Mouse (Mus musculus) neural tube, embryonic 11.5 days (tissue): ENCODE results near the gene Mfsd4b5. TPM values are rescaled to one million over a fixed set of nuclear protein-coding genes. Genes with fewer than 3 reads are reported as not detected.
"Not testable (repeated sequence)": the region's sequence is repeated elsewhere in the genome, so short reads cannot be mapped to it uniquely, and the experiment has no call there.

ENCODE experiments used
- ATAC-seq: fragments of 200-750 bp; cut with Nextera tagmentation; 2 replicates; pipeline ENCODE4 v1.8.0; 2017; ENCODE audit warnings: moderate number of reproducible peaks, mild to moderate bottlenecking, moderate TSS enrichment, moderate library complexity; ENCODE audit not compliant: insufficient read depth, low FRiP score, low TSS enrichment
- DNase-seq: peaks from one replicate; pipeline ENCODE4 v3.0.0-alpha.2; 2015; ENCODE audit warnings: low spot score
- H3K27ac ChIP-seq: fragments of 300-500 bp; sonication (generic); 2 replicates; pipeline ENCODE4 v1.5.1; 2014; ENCODE audit warnings: low read depth, mild to moderate bottlenecking, low read length
- H3K27me3 ChIP-seq: fragments of 300-500 bp; sonication (generic); 2 replicates; pipeline ENCODE4 v1.6.1; 2014; ENCODE audit warnings: mild to moderate bottlenecking, low read length, mixed read lengths; ENCODE audit not compliant: control insufficient read depth, insufficient read depth
- H3K36me3 ChIP-seq: fragments of 300-500 bp; sonication (generic); 2 replicates; pipeline ENCODE4 v1.6.1; 2014; ENCODE audit warnings: mild to moderate bottlenecking, low read length, moderate library complexity, mixed read lengths; ENCODE audit not compliant: control insufficient read depth, insufficient read depth
- H3K4me1 ChIP-seq: fragments of 300-500 bp; sonication (generic); 2 replicates; pipeline ENCODE4 v1.6.1; 2014; ENCODE audit warnings: low read length, mixed read lengths; ENCODE audit not compliant: control insufficient read depth, insufficient read depth
- H3K4me2 ChIP-seq: fragments of 300-500 bp; sonication (generic); 2 replicates; pipeline ENCODE4 v1.6.1; 2014; ENCODE audit warnings: low read depth, mild to moderate bottlenecking, moderate library complexity
- H3K4me3 ChIP-seq: fragments of 300-500 bp; sonication (generic); 2 replicates; pipeline ENCODE4 v1.5.1; 2014; ENCODE audit warnings: low read depth, low read length
- H3K9ac ChIP-seq: fragments of 300-500 bp; sonication (generic); 2 replicates; pipeline ENCODE4 v1.6.1; 2014; ENCODE audit warnings: mild to moderate bottlenecking, low read length
- H3K9me3 ChIP-seq: fragments of 300-500 bp; sonication (generic); 2 replicates; pipeline ENCODE4 v1.6.1; 2016; ENCODE audit warnings: low read length; ENCODE audit not compliant: control insufficient read depth
- WGBS: fragments of 180-500 bp; shearing (Covaris S2); extraction: QIAGEN DNeasy Blood & Tissue Kit; methylation state at CpG from one replicate; pipeline ENCODE4 v1.1.7; 2014; 5-methylcytosine and 5-hydroxymethylcytosine counted together
- polyA plus RNA-seq: library from polyadenylated mRNA; unstranded; fragments of >200 nt; fragmentation: Nextera tagmentation; extraction: Ambion mirVana; gene quantifications from 2 replicates; pipeline ENCODE4 v1.2.1, GENCODE M21; 2014

Gene Mfsd4b5
- polyA plus RNA-seq, 1 experiment from 2014 or later = 0.08 TPM

GRCm38 (mm10) chr10:40020401-40020800 is 34.0 kb upstream of the Mfsd4b5 start:
- H3K4me3 ChIP-seq = no peak overlapping the region
- H3K4me1 ChIP-seq = no peaks in the 10 kb centered on the region
- DNase-seq = no peak
- H3K27me3 ChIP-seq = no peaks in the 10 kb centered on the region
- no peak overlapping the region for H3K27ac ChIP-seq
- ATAC-seq = no peak
- H3K9ac ChIP-seq = no peak overlapping the region
- no peaks in the 10 kb centered on the region for H3K36me3 ChIP-seq
- no peaks in the 10 kb centered on the region for H3K9me3 ChIP-seq
- 68% methylated on average over 2 of the region's 2 CpGs for WGBS
- H3K4me2 ChIP-seq = no peak overlapping the region

DNA sequence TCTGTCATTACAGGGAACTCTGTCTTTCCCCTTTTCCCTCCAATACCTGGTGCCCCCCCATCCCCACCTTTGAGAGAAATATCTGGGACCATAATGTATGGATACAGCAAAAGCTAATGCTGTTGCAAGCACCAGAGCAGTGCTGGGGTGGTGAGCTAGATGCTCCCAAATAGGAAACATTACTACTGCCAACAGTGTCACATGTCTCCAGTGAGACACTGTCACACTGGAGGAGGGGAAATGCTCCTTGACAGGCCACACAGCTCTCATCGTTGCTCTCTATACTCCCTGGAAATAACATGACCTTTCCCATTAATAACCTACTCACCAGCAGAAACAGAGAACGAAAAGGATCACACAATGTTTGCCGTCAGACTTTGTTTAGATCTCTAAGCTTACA is 33.0 kb upstream of the Mfsd4b5 start:
- H3K9ac ChIP-seq = no peak overlapping the region
- H3K36me3 ChIP-seq = no peaks in the 10 kb centered on the region
- ATAC-seq (no peak), DNase-seq (no peak)
- no peak overlapping the region for H3K4me2 ChIP-seq
- no peaks in the 10 kb centered on the region for H3K27me3 ChIP-seq
- no peak overlapping the region for H3K27ac ChIP-seq
- no peaks in the 10 kb centered on the region for H3K4me1 ChIP-seq
- no peaks in the 10 kb centered on the region for H3K9me3 ChIP-seq
- WGBS = 79% methylated on average over 3 of the region's 3 CpGs
- H3K4me3 ChIP-seq = no peak overlapping the region

GRCm38 (mm10) chr10:40018261-40018860 is 31.9 kb upstream of the Mfsd4b5 start:
- Histone ChIP-seq H3K27me3 (no peaks in the 10 kb centered on the region), H3K27ac (no peak overlapping the region), H3K9me3 (no peaks in the 10 kb centered on the region), H3K36me3 (no peaks in the 10 kb centered on the region), H3K4me2 (no peak overlapping the region), H3K9ac (no peak overlapping the region), H3K4me1 (no peaks in the 10 kb centered on the region), H3K4me3 (no peak overlapping the region)
- 93% methylated on average over 5 of the region's 5 CpGs for WGBS
- DNase-seq = no peak
- ATAC-seq = no peak

DNA sequence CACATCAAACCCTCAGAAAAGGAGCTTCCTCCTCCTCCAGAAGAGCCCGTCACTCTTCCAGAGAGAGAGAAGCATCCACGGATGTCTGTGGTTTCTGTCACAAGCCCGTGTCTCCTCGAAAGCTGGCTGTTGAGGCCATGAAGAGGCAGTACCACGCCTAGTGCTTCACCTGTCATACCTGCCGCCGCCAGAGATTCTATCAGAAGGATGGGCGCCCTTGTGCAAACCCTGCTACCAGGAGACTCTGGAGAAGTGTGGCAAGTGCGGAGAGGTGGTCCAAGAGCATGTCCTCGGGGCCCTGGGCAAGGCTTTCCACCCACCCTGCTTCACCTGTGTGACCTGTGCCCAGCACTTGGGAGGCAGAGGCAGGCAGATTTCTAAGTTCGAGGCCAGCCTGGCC is 23.1 kb upstream of the Mfsd4b5 start:
- no peak for ATAC-seq
- Histone ChIP-seq H3K27me3 (no peaks in the 10 kb centered on the region), H3K4me2 (no peak overlapping the region), H3K27ac (no peak overlapping the region), H3K9me3 (no peaks in the 10 kb centered on the region), H3K9ac (no peak overlapping the region), H3K36me3 (no peaks in the 10 kb centered on the region), H3K4me1 (no peaks in the 10 kb centered on the region), H3K4me3 (no peak overlapping the region)
- DNase-seq = no peak
- WGBS = 87% methylated on average over 11 of the region's 11 CpGs

DNA sequence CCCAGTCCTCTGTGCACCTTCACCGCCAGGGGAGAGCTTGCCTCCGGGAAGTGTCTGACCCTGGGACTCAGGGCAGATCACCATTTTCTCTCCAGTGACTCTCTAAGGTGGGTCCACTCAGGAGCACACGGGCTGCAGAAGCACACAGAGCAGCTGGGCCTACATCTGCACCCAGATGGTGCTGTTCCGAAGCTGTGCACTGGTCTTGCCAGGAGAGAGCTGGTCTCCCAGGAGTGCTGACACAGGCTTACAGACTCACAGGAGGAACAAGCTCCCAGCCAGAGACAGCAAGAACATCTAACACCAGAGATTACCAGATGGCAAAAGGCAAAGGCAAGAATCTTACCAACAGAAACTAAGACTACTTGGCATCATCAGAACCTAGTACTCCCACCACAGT is 22.4 kb upstream of the Mfsd4b5 start:
- H3K27me3 ChIP-seq, H3K9ac ChIP-seq, ATAC-seq, H3K27ac ChIP-seq, H3K4me1 ChIP-seq, DNase-seq, H3K4me3 ChIP-seq, H3K4me2 ChIP-seq, H3K9me3 ChIP-seq, H3K36me3 ChIP-seq: not testable (repeated sequence)
- WGBS = 84% methylated on average over 4 of the region's 4 CpGs

- 84% methylated on average over 4 of the region's 4 CpGs for WGBS
- H3K4me1 ChIP-seq = no peaks in the 10 kb centered on the region
- no peaks in the 10 kb centered on the region for H3K27me3 ChIP-seq
- no peaks in the 10 kb centered on the region for H3K36me3 ChIP-seq
- no peak overlapping the region for H3K9ac ChIP-seq
- no peak overlapping the region for H3K27ac ChIP-seq
- ATAC-seq (no peak), DNase-seq (no peak)
- no peaks in the 10 kb centered on the region for H3K9me3 ChIP-seq
- H3K4me2 ChIP-seq = no peak overlapping the region
- no peak overlapping the region for H3K4me3 ChIP-seq
These were observed 21.5 kb upstream of the Mfsd4b5 start for GRCm38 (mm10) chr10:40007953-40008352.

DNA sequence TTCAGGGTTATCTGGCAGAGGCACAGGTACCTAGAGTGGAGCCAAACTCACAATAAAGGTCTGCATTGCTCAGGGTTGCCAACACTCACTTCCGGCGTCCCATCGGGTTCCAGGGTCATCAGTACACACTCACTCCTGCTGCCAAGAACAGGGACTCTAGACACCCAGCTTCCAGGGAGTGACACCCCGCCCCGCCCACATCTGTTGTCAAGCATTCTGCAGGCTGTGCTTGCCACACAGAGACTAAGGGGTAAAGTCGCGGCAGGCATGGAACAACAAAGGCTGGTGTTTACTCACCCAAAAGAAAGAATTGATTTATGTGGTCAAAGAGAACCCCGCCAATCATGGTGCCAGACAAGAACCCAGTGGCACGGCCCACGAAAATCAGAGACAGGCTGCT is 20.5 kb upstream of the Mfsd4b5 start:
- Histone ChIP-seq H3K4me1 (no peaks in the 10 kb centered on the region), H3K36me3 (no peaks in the 10 kb centered on the region), H3K9me3 (no peaks in the 10 kb centered on the region), H3K4me3 (no peak overlapping the region), H3K4me2 (no peak overlapping the region), H3K27ac (no peak overlapping the region), H3K27me3 (no peaks in the 10 kb centered on the region), H3K9ac (no peak overlapping the region)
- 62% methylated on average over 10 of the region's 10 CpGs for WGBS
- DNase-seq (no peak), ATAC-seq (no peak)

DNA sequence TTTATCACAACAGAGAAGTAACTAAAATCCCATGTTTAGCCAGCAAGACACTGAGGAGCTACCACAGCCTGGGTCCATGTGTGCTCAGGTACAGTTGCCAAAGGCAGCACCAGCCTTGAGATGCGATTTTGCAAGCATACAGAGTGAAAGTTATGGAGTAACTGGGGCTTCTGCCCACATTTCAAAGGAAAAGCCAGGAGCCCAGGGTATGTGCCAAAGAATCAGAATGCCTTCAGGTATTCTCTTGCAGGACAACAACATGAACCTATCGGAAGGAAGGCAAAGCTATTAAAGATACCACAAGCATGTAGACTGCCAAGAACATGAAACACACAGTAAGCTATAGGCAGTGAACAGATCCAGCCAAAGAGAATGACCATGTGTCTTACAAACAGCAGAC is 14.3 kb upstream of the Mfsd4b5 start:
- WGBS = 91% methylated on average over 2 of the region's 2 CpGs
- H3K4me1 ChIP-seq = no peaks in the 10 kb centered on the region
- H3K9me3 ChIP-seq = no peaks in the 10 kb centered on the region
- H3K36me3 ChIP-seq = no peaks in the 10 kb centered on the region
- H3K27ac ChIP-seq = no peak overlapping the region
- H3K9ac ChIP-seq = no peak overlapping the region
- H3K27me3 ChIP-seq = no peaks in the 10 kb centered on the region
- no peak overlapping the region for H3K4me2 ChIP-seq
- no peak overlapping the region for H3K4me3 ChIP-seq
- ATAC-seq (no peak), DNase-seq (no peak)

GRCm38 (mm10) chr10:39991155-39991554 is 4.7 kb upstream of the Mfsd4b5 start:
- no peak for ATAC-seq

More at GRCm38 (mm10) chr10:39991155-39991554, 4.7 kb upstream of the Mfsd4b5 start:
- Histone ChIP-seq H3K9me3 (no peaks in the 10 kb centered on the region), H3K36me3 (no peaks in the 10 kb centered on the region), H3K4me3 (no peak overlapping the region), H3K27ac (no peak overlapping the region), H3K4me2 (no peak overlapping the region), H3K9ac (no peak overlapping the region), H3K4me1 (no peaks in the 10 kb centered on the region), H3K27me3 (no peaks in the 10 kb centered on the region)
- no peak for DNase-seq
- 80% methylated on average over 4 of the region's 4 CpGs for WGBS
